Mouse (Mus musculus) layer of hippocampus, adult 9-10 months (tissue): ENCODE measurements around the gene Aurkb.

Experiments
- DNase-seq: peaks from one replicate; pipeline ENCODE4 v3.0.0; 2022; ENCODE audit warnings: low spot score

The Aurkb gene

GRCm38 (mm10) chr11:69036486-69037230, 8.8 kb upstream of the Aurkb start:
- peak; percentile 89 for DNase-seq

- peak; percentile 89 for DNase-seq
These were observed 8.0 kb upstream of the Aurkb start for GRCm38 (mm10) chr11:69037231-69038061.

- DNase-seq, result no peak
These were observed 7.3 kb upstream of the Aurkb start for GRCm38 (mm10) chr11:69038173-69038572.

GRCm38 (mm10) chr11:69046395-69046774, 938 bp downstream of the Aurkb start:
- no peak for DNase-seq

GRCm38 (mm10) chr11:69047592-69047991, 2.1 kb downstream of the Aurkb start:
- no peak for DNase-seq

- no peak for DNase-seq
These were observed 2.7 kb downstream of the Aurkb start for GRCm38 (mm10) chr11:69048151-69048550.

- DNase-seq, result no peak
These were observed 5.3 kb downstream of the Aurkb start for GRCm38 (mm10) chr11:69050748-69051147.

GRCm38 (mm10) chr11:69051771-69052170, 6.3 kb downstream of the Aurkb start:
- no peak for DNase-seq

- DNase-seq, result no peak
These were observed 7.5 kb downstream of the Aurkb start for GRCm38 (mm10) chr11:69052824-69053421.

GRCm38 (mm10) chr11:69053848-69054247, 8.4 kb downstream of the Aurkb start:
- no peak for DNase-seq

GRCm38 (mm10) chr11:69058265-69058664, 12.8 kb downstream of the Aurkb start:
- DNase-seq, result no peak

- no peak for DNase-seq
These were observed 13.4 kb downstream of the Aurkb start for GRCm38 (mm10) chr11:69058729-69059356.

GRCm38 (mm10) chr11:69059357-69059974, 14.0 kb downstream of the Aurkb start, which contains the start of gene Borcs6:
TSS of gene Borcs6 (plus strand) at chr11:69059717.
- peak; percentile 91 for DNase-seq

- no peak for DNase-seq
These were observed 14.5 kb downstream of the Aurkb start for GRCm38 (mm10) chr11:69059975-69060411.

- no peak for DNase-seq
These were observed 15.2 kb downstream of the Aurkb start for GRCm38 (mm10) chr11:69060448-69061254.

- no peak for DNase-seq
These were observed 15.9 kb downstream of the Aurkb start for GRCm38 (mm10) chr11:69061255-69061912.

GRCm38 (mm10) chr11:69062194-69062760, 16.8 kb downstream of the Aurkb start:
- peak; percentile 87 for DNase-seq

- DNase-seq, result peak; percentile 99
These were observed 17.3 kb downstream of the Aurkb start for GRCm38 (mm10) chr11:69062761-69063224.

GRCm38 (mm10) chr11:69063413-69064201, 18.2 kb downstream of the Aurkb start:
- DNase-seq, result no peak
